Mouse (Mus musculus) MEL (cell line): ENCODE data around the gene Tspan11. TPM values are rescaled to one million over a fixed set of nuclear protein-coding genes. Genes with fewer than 3 reads are reported as not detected.

Source experiments
- DNase-seq: peaks from one replicate; pipeline ENCODE4 v3.0.0; 2011; ENCODE audit warnings: low read depth, low spot score
- H3K27ac ChIP-seq: 2 replicates; pipeline ENCODE4 v1.5.1; 2012; ENCODE audit warnings: low read depth, mild to moderate bottlenecking, control low read depth, low read length, moderate library complexity; ENCODE audit not compliant: control insufficient read depth
- H3K27me3 ChIP-seq, 2 experiments: fragments of 150-350 bp in 1 of 2; sonication (generic) in 1 of 2; 2 replicates each; pipeline ENCODE4 v1.6.1; 2012; ENCODE audit warnings: low read length in 2 of 2, mild to moderate bottlenecking in 2 of 2, improper control_type of control experiment in 1 of 2, moderate library complexity in 1 of 2; ENCODE audit not compliant: insufficient read depth in 2 of 2, control insufficient read depth in 1 of 2
- H3K36me3 ChIP-seq, 2 experiments: 2 replicates each; pipeline ENCODE4 v1.6.1; 2012 to 2014; ENCODE audit warnings: low read length in 2 of 2, improper control_type of control experiment in 1 of 2, inconsistent platforms in 1 of 2, mild to moderate bottlenecking in 1 of 2; ENCODE audit not compliant: insufficient read depth in 2 of 2, control insufficient read depth in 1 of 2
- H3K4me1 ChIP-seq, 2 experiments: fragments of 150-350 bp in 1 of 2; sonication (generic) in 1 of 2; 2 replicates each; pipeline ENCODE4 v1.6.1; 2012; ENCODE audit warnings: low read length in 2 of 2, improper control_type of control experiment in 1 of 2, mild to moderate bottlenecking in 1 of 2; ENCODE audit not compliant: insufficient read depth in 2 of 2, control insufficient read depth in 1 of 2
- H3K4me3 ChIP-seq, 2 experiments: fragments of 150-350 bp in 1 of 2; sonication (generic) in 1 of 2; 2 replicates each; pipeline ENCODE4 v1.5.1; 2012; ENCODE audit warnings: low read depth in 2 of 2, low read length in 2 of 2, mild to moderate bottlenecking in 2 of 2, moderate library complexity in 2 of 2, control low read depth in 1 of 2, improper control_type of control experiment in 1 of 2; ENCODE audit not compliant: control insufficient read depth in 1 of 2, insufficient read depth in 1 of 2
- H3K79me2 ChIP-seq: 2 replicates; pipeline ENCODE4 v1.6.1; 2012; ENCODE audit warnings: mild to moderate bottlenecking, low read length, moderate library complexity; ENCODE audit not compliant: control insufficient read depth, poor library complexity, insufficient read depth
- H3K9ac ChIP-seq: 2 replicates; pipeline ENCODE4 v1.6.1; 2012; ENCODE audit warnings: low read depth, mild to moderate bottlenecking, control low read depth, low read length, moderate library complexity; ENCODE audit not compliant: control insufficient read depth, poor library complexity, severe bottlenecking
- H3K9me3 ChIP-seq: fragments of 150-350 bp; sonication (generic); replicated peaks from 2 replicates; pipeline ENCODE4 v1.6.1; 2012; ENCODE audit warnings: mild to moderate bottlenecking, low read length, improper control_type of control experiment, moderate library complexity; ENCODE audit not compliant: insufficient read depth
- CHD1 ChIP-seq: IDR thresholded peaks from 2 replicates; pipeline ENCODE4 v1.6.1; 2012; ENCODE audit warnings: low read depth, mild to moderate bottlenecking, inconsistent platforms, low read length, improper control_type of control experiment
- CTCF ChIP-seq, 3 experiments: IDR thresholded peaks in 2 of 3; conservative IDR thresholded peaks in 1 of 3; 2 replicates each; pipeline ENCODE4 v1.5.1; 2011 to 2012; ENCODE audit warnings: low read length in 3 of 3, low read depth in 2 of 3, mild to moderate bottlenecking in 2 of 3, improper control_type of control experiment in 1 of 3, inconsistent platforms in 1 of 3, mixed read lengths in 1 of 3, moderate library complexity in 1 of 3; ENCODE audit not compliant: control insufficient read depth in 1 of 3, insufficient read depth in 1 of 3, poor library complexity in 1 of 3, severe bottlenecking in 1 of 3
- E2F4 ChIP-seq: IDR thresholded peaks from 2 replicates; pipeline ENCODE4 v1.6.1; 2011; ENCODE audit warnings: low read depth, low read length, improper control_type of control experiment, borderline replicate concordance
- ELF1 ChIP-seq: IDR thresholded peaks from 2 replicates; pipeline ENCODE4 v1.6.1; 2014; ENCODE audit warnings: low read depth, mild to moderate bottlenecking, inconsistent platforms, low read length, improper control_type of control experiment, moderate library complexity
- GABPA ChIP-seq: IDR thresholded peaks from 2 replicates; pipeline ENCODE4 v1.6.1; 2012; ENCODE audit warnings: low read depth, mild to moderate bottlenecking, inconsistent platforms, low read length, improper control_type of control experiment, moderate library complexity
- MAFK ChIP-seq: IDR thresholded peaks from 2 replicates; pipeline ENCODE4 v1.6.1; 2011; ENCODE audit warnings: low read depth, mild to moderate bottlenecking, low read length, improper control_type of control experiment, borderline replicate concordance
- MAZ ChIP-seq: IDR thresholded peaks from 2 replicates; pipeline ENCODE4 v1.6.1; 2012; ENCODE audit warnings: low read depth, mild to moderate bottlenecking, inconsistent platforms, low read length, improper control_type of control experiment
- NRF1 ChIP-seq: IDR thresholded peaks from 2 replicates; pipeline ENCODE4 v1.6.1; 2014; ENCODE audit warnings: low read depth, mild to moderate bottlenecking, inconsistent platforms, low read length, improper control_type of control experiment, moderate library complexity; ENCODE audit not compliant: poor library complexity, insufficient read depth, severe bottlenecking
- POLR2AphosphoS2 ChIP-seq: IDR thresholded peaks from 2 replicates; pipeline ENCODE4 v1.6.1; 2011; ENCODE audit warnings: low read length, improper control_type of control experiment
- POLR2AphosphoS5 ChIP-seq: IDR thresholded peaks from 2 replicates; pipeline ENCODE4 v1.6.1; 2012; ENCODE audit warnings: low read depth, borderline replicate concordance, mild to moderate bottlenecking, inconsistent platforms, low read length, moderate library complexity, mixed read lengths
- RAD21 ChIP-seq: IDR thresholded peaks from 2 replicates; pipeline ENCODE4 v1.6.1; 2011; ENCODE audit warnings: mild to moderate bottlenecking, low read depth, low read length, improper control_type of control experiment
- SIN3A ChIP-seq: IDR thresholded peaks from 2 replicates; pipeline ENCODE4 v1.6.1; 2012; ENCODE audit warnings: low read length, improper control_type of control experiment, inconsistent platforms
- TAL1 ChIP-seq: IDR thresholded peaks from 2 replicates; pipeline ENCODE4 v1.6.1; 2012; ENCODE audit warnings: mild to moderate bottlenecking, inconsistent platforms, low read length, moderate library complexity, mixed read lengths
- TBP ChIP-seq: IDR thresholded peaks from 2 replicates; pipeline ENCODE4 v1.8.0; 2011; ENCODE audit warnings: low read depth, low read length, improper control_type of control experiment
- TCF12 ChIP-seq: IDR thresholded peaks from 2 replicates; pipeline ENCODE4 v1.6.1; 2014; ENCODE audit warnings: low read depth, mild to moderate bottlenecking, inconsistent platforms, low read length, improper control_type of control experiment, moderate library complexity
- UBTF ChIP-seq: IDR thresholded peaks from 2 replicates; pipeline ENCODE4 v1.6.1; 2012; ENCODE audit warnings: low read depth, mild to moderate bottlenecking, inconsistent platforms, low read length, improper control_type of control experiment, moderate library complexity, borderline replicate concordance; ENCODE audit not compliant: insufficient read depth
- USF1 ChIP-seq: IDR thresholded peaks from 2 replicates; pipeline ENCODE4 v1.6.1; 2014; ENCODE audit warnings: low read depth, mild to moderate bottlenecking, inconsistent platforms, low read length, improper control_type of control experiment, moderate library complexity
- ZC3H11A ChIP-seq: IDR thresholded peaks from 2 replicates; pipeline ENCODE4 v1.6.1; 2012; ENCODE audit warnings: low read depth, mild to moderate bottlenecking, inconsistent platforms, low read length, improper control_type of control experiment
- ZKSCAN1 ChIP-seq: IDR thresholded peaks from 2 replicates; pipeline ENCODE4 v1.6.1; 2012; ENCODE audit warnings: low read depth, mild to moderate bottlenecking, inconsistent platforms, low read length, improper control_type of control experiment, moderate library complexity
- polyA plus RNA-seq, 2 experiments: library from polyadenylated mRNA; stranded (reverse) in 1 of 2; unstranded in 1 of 2; fragments of >175 nt in 1 of 2; fragments of >200 nt in 1 of 2; gene quantifications; 2 replicates each; pipeline versions ENCODE4 v1.2.1 to v1.2.4; 2012; ENCODE audit warnings: low replicate concordance in 2 of 2, low read depth in 1 of 2; ENCODE audit not compliant: insufficient read length in 2 of 2, insufficient read depth in 1 of 2, missing spikeins in 1 of 2
- total RNA-seq: library from RNA; depleted of rRNA; stranded (reverse); fragments of 300-350 nt; gene quantifications from 2 replicates; pipeline ENCODE4 v1.2.3, GENCODE M21; 2012

Tspan11 gene
- total and polyA plus RNA-seq, 3 experiments, result not detected

GRCm38 (mm10) chr6:127980381-127981045 lies 93.1 kb downstream of the Tspan11 start:
- no peaks in the 10 kb centered on the region for H3K9me3 ChIP-seq
- H3K27ac ChIP-seq, result no peak overlapping the region
- no peaks in the 10 kb centered on the region for H3K36me3 ChIP-seq
- H3K9ac ChIP-seq, result no peak overlapping the region
- no peaks in the 10 kb centered on the region for H3K27me3 ChIP-seq
- no peaks in the 10 kb centered on the region for H3K4me1 ChIP-seq
- no peaks in the 10 kb centered on the region for H3K79me2 ChIP-seq
- DNase-seq, result no peak
- no peak overlapping the region for H3K4me3 ChIP-seq
- TF ChIP-seq TCF12, result no peak
- TF ChIP-seq MAFK, result no peak
- TF ChIP-seq CTCF (IDR thresholded peaks at IDR 0.05 in 2 of 3, conservative IDR thresholded peaks at IDR 0.05 in 1 of 3; ENCODE audit: control insufficient read depth in 1 of 3, insufficient read depth in 1 of 3, low read depth in 2 of 3, low read length in 3 of 3, poor library complexity in 1 of 3, severe bottlenecking in 1 of 3), result no peak
- TF ChIP-seq ZKSCAN1, result no peak
- no peak for TF ChIP-seq E2F4
- TF ChIP-seq NRF1, result no peak
- no peak for TF ChIP-seq UBTF
- no peak for TF ChIP-seq TBP
- no peak for TF ChIP-seq CHD1

DNA sequence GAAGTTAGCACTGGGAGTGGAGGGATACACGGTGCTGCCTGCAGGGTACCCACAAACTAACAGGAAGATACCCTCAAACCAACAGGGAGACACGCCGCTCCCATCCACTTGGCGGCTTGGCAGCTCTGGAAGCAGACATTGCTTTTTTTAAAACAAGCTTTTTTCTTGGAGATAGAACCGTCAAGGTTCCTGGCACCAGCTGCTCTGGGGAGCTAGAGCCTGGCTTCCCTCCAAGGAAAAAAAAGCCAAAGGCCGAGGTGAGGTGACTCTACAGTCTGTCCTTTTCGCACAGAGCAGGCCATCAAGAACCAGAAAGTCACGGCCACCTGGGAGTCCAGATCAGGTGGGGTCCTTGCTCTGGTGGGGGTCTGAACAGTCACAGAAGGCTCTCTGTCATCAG lies 93.8 kb downstream of the Tspan11 start:
- Histone ChIP-seq H3K79me2 (no peaks in the 10 kb centered on the region), H3K27ac (no peak overlapping the region), H3K9me3 (no peaks in the 10 kb centered on the region), H3K4me3 (no peak overlapping the region), H3K4me1 (no peaks in the 10 kb centered on the region), H3K27me3 (no peaks in the 10 kb centered on the region), H3K36me3 (no peaks in the 10 kb centered on the region), H3K9ac (no peak overlapping the region)
- DNase-seq, result no peak
- no peak for TF ChIP-seq POLR2AphosphoS2
- no peak for TF ChIP-seq POLR2AphosphoS5
- no peak for TF ChIP-seq MAZ
- no peak for TF ChIP-seq TCF12
- TF ChIP-seq ZC3H11A, result no peak
- TF ChIP-seq ELF1, result no peak
- TF ChIP-seq USF1, result no peak
- no peak for TF ChIP-seq TAL1
- TF ChIP-seq GABPA, result no peak
- TF ChIP-seq RAD21, result no peak
- no peak for TF ChIP-seq MAFK
- no peak for TF ChIP-seq CTCF (IDR thresholded peaks at IDR 0.05 in 2 of 3, conservative IDR thresholded peaks at IDR 0.05 in 1 of 3; ENCODE audit: control insufficient read depth in 1 of 3, insufficient read depth in 1 of 3, low read depth in 2 of 3, low read length in 3 of 3, poor library complexity in 1 of 3, severe bottlenecking in 1 of 3)
- TF ChIP-seq NRF1, result no peak
- TF ChIP-seq SIN3A, result no peak
- no peak for TF ChIP-seq UBTF
